8 mouse cellular contexts compared by ENCODE assay signal in the genomic region with DNA sequence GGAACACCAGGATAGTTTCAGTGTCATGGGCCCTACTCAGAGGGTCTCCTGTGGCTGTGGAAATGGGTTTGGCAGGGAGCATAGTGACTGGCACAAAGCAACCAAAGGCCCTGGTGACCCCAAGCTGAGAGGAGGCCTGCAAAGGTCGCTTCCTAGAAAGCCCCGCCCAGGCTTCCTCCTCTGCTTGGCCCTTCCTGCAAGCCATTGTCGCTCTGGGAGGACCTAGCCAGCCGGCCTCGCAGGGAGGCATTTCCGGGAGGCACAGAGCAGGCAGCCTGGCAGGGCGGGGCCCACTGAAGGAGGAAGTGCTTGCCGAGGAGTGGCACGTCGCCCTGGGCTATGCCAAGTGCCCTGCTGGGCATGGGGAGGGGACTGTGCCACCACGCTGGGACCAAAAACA. TPM values are rescaled to one million over a fixed set of nuclear protein-coding genes. Genes with fewer than 3 reads are reported as not detected.
DNase-seq lines count a peak whose midpoint lies in the region; ATAC-seq and TF ChIP-seq lines count a peak whose summit lies in the region.

No protein-coding gene starts in this region.

- H3K4me3 ChIP-seq in intestine, postnatal 0 days (ENCODE audit: low read depth, low read length), result no peak overlapping the region
- no peak overlapping the region for H3K4me3 ChIP-seq in limb, embryonic 15.5 days
- no peak overlapping the region for H3K4me3 ChIP-seq in midbrain, embryonic 14.5 days (replicated peaks; ENCODE audit: low read depth, low read length)

- WGBS in intestine, postnatal 0 days, result 5% methylated on average over 11 of the region's 11 CpGs
- 10% methylated on average over 11 of the region's 11 CpGs for WGBS in limb, embryonic 15.5 days
- WGBS in midbrain, embryonic 14.5 days, result 7% methylated on average over 11 of the region's 11 CpGs

- no peaks in the 10 kb centered on the region for H3K4me1 ChIP-seq in intestine, postnatal 0 days (replicated peaks; ENCODE audit: control insufficient read depth, insufficient read depth, low read length)
- H3K4me1 ChIP-seq in limb, embryonic 15.5 days, result peaks cover 5% of the 10 kb centered on the region
- 0 out of 2 replicates have a peak, but pooled peaks cover 4% of the 10 kb centered on the region for H3K4me1 ChIP-seq in midbrain, embryonic 14.5 days (ENCODE audit: control insufficient read depth, insufficient read depth, low read length)

- H3K27me3 ChIP-seq in intestine, postnatal 0 days (replicated peaks; ENCODE audit: control insufficient read depth, insufficient read depth, low read length), result no peaks in the 10 kb centered on the region
- no peaks in the 10 kb centered on the region for H3K27me3 ChIP-seq in limb, embryonic 15.5 days
- no peaks in the 10 kb centered on the region for H3K27me3 ChIP-seq in midbrain, embryonic 14.5 days (ENCODE audit: control insufficient read depth, insufficient read depth, low read length)

- H3K4me2 ChIP-seq in intestine, postnatal 0 days (replicated peaks; ENCODE audit: low read depth), result peak overlapping the region; percentile 42
- no peak overlapping the region for H3K4me2 ChIP-seq in limb, embryonic 15.5 days
- no peak overlapping the region for H3K4me2 ChIP-seq in midbrain, embryonic 14.5 days (ENCODE audit: low read length)

- no peaks in the 10 kb centered on the region for H3K9me3 ChIP-seq in intestine, postnatal 0 days (ENCODE audit: control insufficient read depth)
- no peaks in the 10 kb centered on the region for H3K9me3 ChIP-seq in limb, embryonic 15.5 days
- no peaks in the 10 kb centered on the region for H3K9me3 ChIP-seq in midbrain, embryonic 14.5 days (ENCODE audit: control insufficient read depth, low read length)

- ATAC-seq in frontal cortex, adult (ENCODE audit: low TSS enrichment), result no peak
- peak; percentile 99 for ATAC-seq in common myeloid progenitor, adult 5-6 weeks (replicated peaks; ENCODE audit: low read depth, poor library complexity, severe bottlenecking)
- peak; percentile 98 for ATAC-seq in intestine, postnatal 0 days
- ATAC-seq in limb, embryonic 15.5 days (ENCODE audit: insufficient number of reproducible peaks, low FRiP score, low TSS enrichment, low read depth), result peak; percentile 52; the same call in 1 of the 2 replicates
- no peak for ATAC-seq in midbrain, embryonic 14.5 days (ENCODE audit: low FRiP score, low TSS enrichment)

- no peak for TF ChIP-seq CTCF in intestine, postnatal 0 days (IDR thresholded peaks at IDR 0.05; ENCODE audit: low read depth)

- H3K36me3 ChIP-seq in intestine, postnatal 0 days (ENCODE audit: control insufficient read depth, insufficient read depth), result no peaks in the 10 kb centered on the region
- no peaks in the 10 kb centered on the region for H3K36me3 ChIP-seq in limb, embryonic 15.5 days
- H3K36me3 ChIP-seq in midbrain, embryonic 14.5 days (ENCODE audit: control insufficient read depth, insufficient read depth, low read length), result no peaks in the 10 kb centered on the region

- DNase-seq in frontal cortex, postnatal 10 days (ENCODE audit: low spot score in 2 of 2), result peak; percentile 38 to 45
- DNase-seq in heart, adult 18-20 months, result peak; percentile 79 to 94
- peak; percentile 49 for DNase-seq in midbrain, embryonic 14.5 days
- peak; percentile 75 to 85 for DNase-seq in spleen, postnatal 4 days (ENCODE audit: low spot score in 2 of 2)

- no peak overlapping the region for H3K9ac ChIP-seq in intestine, postnatal 0 days (ENCODE audit: low read depth, low read length)
- H3K9ac ChIP-seq in limb, embryonic 15.5 days, result no peak overlapping the region
- H3K9ac ChIP-seq in midbrain, embryonic 14.5 days (replicated peaks; ENCODE audit: low read length), result no peak overlapping the region

- H3K27ac ChIP-seq in intestine, postnatal 0 days (ENCODE audit: low read depth, low read length), result no peak overlapping the region
- no peak overlapping the region for H3K27ac ChIP-seq in limb, embryonic 15.5 days
- no peak overlapping the region for H3K27ac ChIP-seq in midbrain, embryonic 14.5 days (replicated peaks; ENCODE audit: low read depth, low read length)

RNA-seq across cellular contexts. Expression of a gene that starts 21.5 kb away (rescaled TPM):
- total RNA-seq in common myeloid progenitor, adult 5-6 weeks (2017), result 0.10 and 0.41 TPM in 2 replicates
- 100 to 1,000 TPM; 248 to 259 TPM for total RNA-seq in heart, adult 18-20 months (2021)
- polyA plus RNA-seq in intestine, postnatal 0 days (2015; fragmentation: Nextera tagmentation; extraction: Ambion mirVana), result 7.4 and 8.7 TPM in 2 replicates
- polyA plus RNA-seq in limb, embryonic 15.5 days (2015; fragmentation: Nextera tagmentation; extraction: Ambion mirVana), result 5.6 and 5.9 TPM in 2 replicates
- 4.8 and 9.8 TPM in 2 replicates for polyA plus RNA-seq in midbrain, embryonic 14.5 days (2014; fragmentation: Nextera tagmentation; extraction: Ambion mirVana)

Comparison
In these comparisons a context has a peak if more than half of its experiments do, and no peak if none do; other contexts are left out.
1. ATAC-seq: peak in common myeloid progenitor, adult 5-6 weeks (single experiment), intestine, postnatal 0 days (single experiment) and limb, embryonic 15.5 days (single experiment); none in frontal cortex, adult (single experiment) and midbrain, embryonic 14.5 days (single experiment).
2. Peak in every context shown above with its lines, with median percentiles within 50 percentile points of each other: DNase-seq.